Mouse (Mus musculus) myocyte (in vitro differentiated cells): ENCODE measurements around the gene Ripk1. TPM values are rescaled to one million over a fixed set of nuclear protein-coding genes. Genes with fewer than 3 reads are reported as not detected.

ENCODE experiments used
- H3K27me3 ChIP-seq: one replicate; pipeline ENCODE4 v1.6.1; 2011; ENCODE audit not compliant: control insufficient read depth, insufficient read depth, insufficient read length
- H3K36me3 ChIP-seq: one replicate; pipeline ENCODE4 v1.6.1; 2011; ENCODE audit not compliant: control insufficient read depth, insufficient read depth
- H3K4me2 ChIP-seq: one replicate; pipeline ENCODE4 v1.6.1; 2011; ENCODE audit warnings: low read depth, control low read depth
- H3K4me3 ChIP-seq: one replicate; pipeline ENCODE4 v1.5.1; 2011; ENCODE audit warnings: mild to moderate bottlenecking, control low read depth, moderate library complexity
- H3K79me2 ChIP-seq: one replicate; pipeline ENCODE4 v1.6.1; 2011; ENCODE audit not compliant: control insufficient read depth, insufficient read depth
- H3ac ChIP-seq: one replicate; pipeline ENCODE4 v1.6.1; 2011; ENCODE audit not compliant: control insufficient read depth, insufficient read length
- CEBPB ChIP-seq: IDR thresholded peaks from 2 replicates; pipeline ENCODE4 v1.6.1; 2011; ENCODE audit warnings: mild to moderate bottlenecking, moderate library complexity; ENCODE audit not compliant: poor library complexity, insufficient read depth, severe bottlenecking
- E2F4 ChIP-seq: IDR thresholded peaks from one replicate; pipeline ENCODE4 v1.6.1; 2011; ENCODE audit warnings: mild to moderate bottlenecking, control low read depth, moderate library complexity; ENCODE audit not compliant: insufficient read depth
- MAX ChIP-seq: IDR thresholded peaks from one replicate; pipeline ENCODE4 v1.6.1; 2011; ENCODE audit warnings: low read depth, mild to moderate bottlenecking, control low read depth
- MYOD1 ChIP-seq, 3 experiments: IDR thresholded peaks; one replicate each; pipeline ENCODE4 v1.6.1; 2011; ENCODE audit warnings: control low read depth in 2 of 3, low read depth in 2 of 3, mild to moderate bottlenecking in 2 of 3, moderate library complexity in 1 of 3; ENCODE audit not compliant: insufficient read length in 2 of 3, control insufficient read depth in 1 of 3
- MYOG ChIP-seq, 3 experiments: IDR thresholded peaks; one replicate each; pipeline ENCODE4 v1.6.1; 2011; ENCODE audit warnings: control low read depth in 2 of 3, low read depth in 2 of 3, mild to moderate bottlenecking in 2 of 3; ENCODE audit not compliant: insufficient read length in 2 of 3, control insufficient read depth in 1 of 3, insufficient read depth in 1 of 3
- POLR2A ChIP-seq: IDR thresholded peaks from one replicate; pipeline ENCODE4 v1.6.1; 2011; ENCODE audit warnings: low read depth, mild to moderate bottlenecking, control low read depth, moderate library complexity; ENCODE audit not compliant: insufficient read length
- POLR2AphosphoS2 ChIP-seq: IDR thresholded peaks from one replicate; pipeline ENCODE4 v1.6.1; 2011; ENCODE audit warnings: low read depth, control low read depth; ENCODE audit not compliant: insufficient read length
- REST ChIP-seq: IDR thresholded peaks from one replicate; pipeline ENCODE4 v1.6.1; 2011; ENCODE audit warnings: mild to moderate bottlenecking, control low read depth, moderate library complexity; ENCODE audit not compliant: insufficient read depth, insufficient read length
- SRF ChIP-seq: IDR thresholded peaks from one replicate; pipeline ENCODE4 v1.6.1; 2011; ENCODE audit warnings: low read depth; ENCODE audit not compliant: control insufficient read depth, insufficient read length
- TCF12 ChIP-seq: IDR thresholded peaks from one replicate; pipeline ENCODE4 v1.6.1; 2011; ENCODE audit warnings: mild to moderate bottlenecking, control low read depth; ENCODE audit not compliant: poor library complexity, insufficient read depth, severe bottlenecking
- TCF3 ChIP-seq: IDR thresholded peaks from one replicate; pipeline ENCODE4 v1.6.1; 2011; ENCODE audit warnings: low read depth, control low read depth; ENCODE audit not compliant: insufficient read length
- USF1 ChIP-seq: IDR thresholded peaks from one replicate; pipeline ENCODE4 v1.6.1; 2011; ENCODE audit warnings: low read depth, mild to moderate bottlenecking, control low read depth, moderate library complexity
- polyA plus RNA-seq: library from polyadenylated mRNA; unstranded; fragments of >200 nt; fragmentation: generic; extraction: Trizol; gene quantifications from one replicate; pipeline ENCODE4 v1.2.1, GENCODE M21; 2012; ENCODE audit warnings: missing spikeins

Ripk1 gene
- polyA plus RNA-seq, 1 experiment: 6.5 TPM

DNA sequence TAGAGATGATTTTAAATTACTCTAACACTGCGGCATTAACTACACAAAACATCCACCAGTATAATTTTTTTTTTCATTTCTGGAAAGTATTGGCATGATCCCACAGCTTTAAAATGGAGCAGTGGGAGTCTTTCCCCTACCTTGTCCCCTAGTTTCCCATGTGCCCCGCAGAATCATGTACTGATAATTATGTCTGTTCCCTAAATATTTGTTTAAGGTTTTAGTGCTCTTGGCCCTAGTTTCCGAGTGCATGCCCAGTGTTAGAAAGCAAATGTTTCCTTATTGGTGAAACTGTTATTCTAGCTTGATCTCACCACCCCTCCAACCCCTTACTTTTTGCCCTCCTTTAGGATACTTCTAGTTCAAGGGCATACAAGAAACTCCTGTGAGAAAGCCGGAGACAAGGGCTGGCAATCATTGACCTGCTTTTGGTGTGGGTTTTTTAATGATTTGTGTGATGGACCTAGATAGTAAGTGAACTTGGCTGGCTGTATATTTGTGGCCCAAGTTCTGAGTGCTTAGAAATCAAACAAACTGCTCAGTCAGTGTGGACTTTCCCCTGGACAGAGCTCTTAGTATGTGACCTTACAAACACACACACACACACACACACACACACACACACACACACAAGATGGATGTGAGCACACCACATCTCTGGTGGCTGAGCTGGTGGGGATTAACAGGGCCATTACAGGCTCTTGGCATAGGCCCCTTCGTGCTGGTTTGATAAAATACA lies 43.5 kb downstream of the Ripk1 start:
- Histone ChIP-seq H3K27me3 (no peaks in the 10 kb centered on the region), H3K36me3 (no peaks in the 10 kb centered on the region), H3K4me2 (no peak overlapping the region), H3ac (no peak overlapping the region), H3K4me3 (no peak overlapping the region), H3K79me2 (no peaks in the 10 kb centered on the region)
- no peak for TF ChIP-seq REST
- TF ChIP-seq MYOG (IDR thresholded peaks at IDR 0.05; ENCODE audit: control insufficient read depth in 1 of 3, insufficient read depth in 1 of 3, insufficient read length in 2 of 3, low read depth in 2 of 3): no peak
- TF ChIP-seq USF1: no peak
- TF ChIP-seq MYOD1 (IDR thresholded peaks at IDR 0.05; ENCODE audit: control insufficient read depth in 1 of 3, insufficient read length in 2 of 3, low read depth in 2 of 3): no peak
- TF ChIP-seq POLR2A: no peak
- no peak for TF ChIP-seq POLR2AphosphoS2
- no peak for TF ChIP-seq CEBPB
- TF ChIP-seq E2F4: no peak

- TF ChIP-seq CEBPB (peak; percentile 92), REST (no peak), POLR2AphosphoS2 (no peak)
- Histone ChIP-seq H3K27me3 (no peaks in the 10 kb centered on the region), H3K4me3 (no peak overlapping the region), H3ac (no peak overlapping the region), H3K36me3 (no peaks in the 10 kb centered on the region), H3K4me2 (no peak overlapping the region), H3K79me2 (no peaks in the 10 kb centered on the region)
These were observed 44.4 kb downstream of the Ripk1 start for GRCm38 (mm10) chr13:34046421-34047012.

GRCm38 (mm10) chr13:34047526-34047925 lies 45.4 kb downstream of the Ripk1 start:
- no peak overlapping the region for H3K4me3 ChIP-seq
- no peak for TF ChIP-seq SRF
- no peak for TF ChIP-seq REST
- no peak for TF ChIP-seq USF1
- no peak for TF ChIP-seq POLR2A
- no peak for TF ChIP-seq CEBPB
- TF ChIP-seq TCF3: no peak
- no peak for TF ChIP-seq MYOG (IDR thresholded peaks at IDR 0.05; ENCODE audit: control insufficient read depth in 1 of 3, insufficient read depth in 1 of 3, insufficient read length in 2 of 3, low read depth in 2 of 3)
- no peak for TF ChIP-seq POLR2AphosphoS2
- TF ChIP-seq TCF12: no peak
- no peaks in the 10 kb centered on the region for H3K79me2 ChIP-seq
- no peaks in the 10 kb centered on the region for H3K27me3 ChIP-seq
- no peak overlapping the region for H3ac ChIP-seq
- H3K4me2 ChIP-seq: no peak overlapping the region
- no peaks in the 10 kb centered on the region for H3K36me3 ChIP-seq

GRCm38 (mm10) chr13:34050479-34050878 lies 48.3 kb downstream of the Ripk1 start:
- no peaks in the 10 kb centered on the region for H3K36me3 ChIP-seq

DNA sequence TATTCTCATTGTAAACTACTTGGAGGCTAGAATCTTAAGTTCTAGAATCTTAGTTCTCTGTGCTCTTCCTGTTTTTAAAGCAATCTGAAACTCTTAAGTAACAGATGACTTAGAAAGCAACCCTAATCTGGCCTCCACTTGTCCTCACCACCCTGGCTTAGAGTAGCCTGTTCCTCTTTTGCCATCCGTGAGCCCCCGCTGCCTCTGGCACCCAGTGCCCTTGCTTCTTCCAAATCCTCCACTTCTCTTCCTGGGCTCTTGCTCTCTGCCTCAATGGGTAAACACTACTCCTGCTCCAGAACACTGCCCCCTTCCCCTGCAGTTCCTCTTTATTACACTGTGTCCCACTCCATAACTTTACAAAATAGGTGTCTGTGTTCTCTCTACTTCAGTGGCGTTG lies 49.5 kb downstream of the Ripk1 start:
- no peaks in the 10 kb centered on the region for H3K79me2 ChIP-seq
- H3K36me3 ChIP-seq: no peaks in the 10 kb centered on the region
- H3K4me3 ChIP-seq: no peak overlapping the region
- no peak overlapping the region for H3K4me2 ChIP-seq
- no peaks in the 10 kb centered on the region for H3K27me3 ChIP-seq
- TF ChIP-seq SRF (no peak), CEBPB (no peak), REST (no peak), POLR2AphosphoS2 (no peak), USF1 (no peak), MYOG (IDR thresholded peaks at IDR 0.05; ENCODE audit: control insufficient read depth in 1 of 3, insufficient read depth in 1 of 3, insufficient read length in 2 of 3, low read depth in 2 of 3) (no peak), TCF12 (no peak), POLR2A (no peak), MAX (no peak), E2F4 (no peak), MYOD1 (IDR thresholded peaks at IDR 0.05; ENCODE audit: control insufficient read depth in 1 of 3, insufficient read length in 2 of 3, low read depth in 2 of 3) (no peak)
- H3ac ChIP-seq: no peak overlapping the region

More at GRCm38 (mm10) chr13:34050479-34050878, 48.3 kb downstream of the Ripk1 start:
- TF ChIP-seq E2F4 (no peak), MYOD1 (IDR thresholded peaks at IDR 0.05; ENCODE audit: control insufficient read depth in 1 of 3, insufficient read length in 2 of 3, low read depth in 2 of 3) (no peak), MYOG (IDR thresholded peaks at IDR 0.05; ENCODE audit: control insufficient read depth in 1 of 3, insufficient read depth in 1 of 3, insufficient read length in 2 of 3, low read depth in 2 of 3) (no peak), REST (no peak), MAX (no peak), POLR2AphosphoS2 (no peak), USF1 (no peak)
- Histone ChIP-seq H3K79me2 (no peaks in the 10 kb centered on the region), H3K4me2 (no peak overlapping the region), H3ac (no peak overlapping the region), H3K27me3 (no peaks in the 10 kb centered on the region), H3K4me3 (no peak overlapping the region)
